Mouse (Mus musculus) liver, embryonic 15.5 days (tissue): ENCODE data around the gene Txndc8. TPM values are rescaled to one million over a fixed set of nuclear protein-coding genes. Genes with fewer than 3 reads are reported as not detected.

Experiments
- ATAC-seq: fragments of 200-750 bp; cut with Nextera tagmentation; 2 replicates; pipeline ENCODE4 v1.8.0; 2017; ENCODE audit warnings: moderate number of reproducible peaks, mild to moderate bottlenecking, moderate library complexity; ENCODE audit not compliant: insufficient read depth
- H3K27ac ChIP-seq: fragments of 300-500 bp; sonication (generic); replicated peaks from 2 replicates; pipeline ENCODE4 v1.5.1; 2015; ENCODE audit warnings: mild to moderate bottlenecking, inconsistent platforms
- H3K27me3 ChIP-seq: fragments of 300-500 bp; sonication (generic); 2 replicates; pipeline ENCODE4 v1.6.1; 2015; ENCODE audit warnings: mild to moderate bottlenecking, inconsistent platforms
- H3K36me3 ChIP-seq: fragments of 300-500 bp; sonication (generic); replicated peaks from 2 replicates; pipeline ENCODE4 v1.6.1; 2015; ENCODE audit warnings: moderate library complexity, mild to moderate bottlenecking, inconsistent platforms
- H3K4me1 ChIP-seq: fragments of 300-500 bp; sonication (generic); replicated peaks from 2 replicates; pipeline ENCODE4 v1.6.1; 2015; ENCODE audit warnings: inconsistent platforms
- H3K4me2 ChIP-seq: fragments of 300-500 bp; sonication (generic); 2 replicates; pipeline ENCODE4 v1.6.1; 2015; ENCODE audit warnings: moderate library complexity, mild to moderate bottlenecking, inconsistent platforms
- H3K4me3 ChIP-seq: fragments of 300-500 bp; sonication (generic); replicated peaks from 2 replicates; pipeline ENCODE4 v1.5.1; 2015; ENCODE audit warnings: mild to moderate bottlenecking, inconsistent platforms
- H3K9ac ChIP-seq: fragments of 300-500 bp; sonication (generic); 2 replicates; pipeline ENCODE4 v1.6.1; 2015; ENCODE audit warnings: moderate library complexity, mild to moderate bottlenecking, inconsistent platforms
- H3K9me3 ChIP-seq: fragments of 300-500 bp; sonication (generic); replicated peaks from 2 replicates; pipeline ENCODE4 v1.6.1; 2016; ENCODE audit warnings: inconsistent platforms
- WGBS: fragments of 180-500 bp; shearing (Covaris S2); methylation state at CpG from one replicate; pipeline ENCODE4 v1.1.7; 2015; ENCODE audit warnings: mixed read lengths; ENCODE audit not compliant: insufficient replicate concordance; 5-methylcytosine and 5-hydroxymethylcytosine counted together
- polyA plus RNA-seq: library from polyadenylated mRNA; unstranded; fragments of >200 nt; fragmentation: Nextera tagmentation; extraction: Ambion mirVana; gene quantifications from 2 replicates; pipeline ENCODE4 v1.2.1, GENCODE M21; 2015

The Txndc8 gene
- polyA plus RNA-seq, 1 experiment from 2014 or later, result not detected

DNA sequence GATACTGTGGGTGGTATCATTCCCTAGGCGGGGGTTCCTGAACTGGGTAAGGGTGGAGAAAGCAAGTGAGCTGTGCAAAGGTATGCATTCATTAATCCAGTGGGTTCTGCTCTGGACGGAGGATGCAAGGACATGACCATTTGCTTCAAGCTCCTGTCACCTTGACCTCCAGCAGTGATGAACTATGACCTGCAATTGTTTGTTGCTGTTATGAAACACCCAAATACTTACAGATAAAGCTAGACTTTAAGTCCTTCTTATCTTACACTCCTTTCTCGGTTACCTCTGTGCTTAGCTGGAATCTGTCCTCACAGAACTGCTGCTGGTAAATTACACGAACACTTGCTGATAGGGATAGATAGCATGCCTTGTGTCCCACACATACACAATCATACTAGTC lies 68.3 kb downstream of the Txndc8 start:
- H3K4me3 ChIP-seq, result no peak overlapping the region
- H3K9me3 ChIP-seq, result no peaks in the 10 kb centered on the region
- H3K9ac ChIP-seq, result no peak overlapping the region
- H3K27me3 ChIP-seq, result no peaks in the 10 kb centered on the region
- 42% methylated on average over 4 of the region's 4 CpGs for WGBS
- no peak for ATAC-seq
- H3K4me1 ChIP-seq, result no peaks in the 10 kb centered on the region
- peaks cover 27% of the 10 kb centered on the region for H3K36me3 ChIP-seq
- H3K4me2 ChIP-seq, result no peak overlapping the region
- H3K27ac ChIP-seq, result no peak overlapping the region

DNA sequence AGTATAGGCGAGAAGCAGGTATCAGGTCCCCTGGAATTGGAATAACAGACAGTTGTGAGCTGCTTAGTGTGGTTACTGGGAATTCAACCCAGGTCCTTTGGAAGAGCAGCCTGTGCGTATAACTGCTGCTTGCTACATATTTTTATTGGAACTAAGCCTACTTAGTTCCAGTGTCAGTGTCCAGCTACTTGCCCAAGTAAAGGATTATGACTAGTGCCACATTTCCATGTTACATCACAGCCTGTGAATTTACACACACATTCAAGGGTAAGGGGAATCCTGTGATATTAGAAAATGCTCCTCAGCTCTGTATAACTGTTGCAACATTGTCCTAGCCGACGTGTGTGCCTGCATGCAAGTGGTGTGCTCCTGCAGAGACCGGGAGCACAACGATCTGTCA lies 71.6 kb downstream of the Txndc8 start:
- Histone ChIP-seq H3K27me3 (no peaks in the 10 kb centered on the region), H3K9me3 (no peaks in the 10 kb centered on the region), H3K4me2 (no peak overlapping the region), H3K4me1 (no peaks in the 10 kb centered on the region), H3K9ac (no peak overlapping the region), H3K27ac (no peak overlapping the region), H3K36me3 (no peaks in the 10 kb centered on the region), H3K4me3 (no peak overlapping the region)
- WGBS, result 66% methylated on average over 6 of the region's 6 CpGs
- no peak for ATAC-seq

DNA sequence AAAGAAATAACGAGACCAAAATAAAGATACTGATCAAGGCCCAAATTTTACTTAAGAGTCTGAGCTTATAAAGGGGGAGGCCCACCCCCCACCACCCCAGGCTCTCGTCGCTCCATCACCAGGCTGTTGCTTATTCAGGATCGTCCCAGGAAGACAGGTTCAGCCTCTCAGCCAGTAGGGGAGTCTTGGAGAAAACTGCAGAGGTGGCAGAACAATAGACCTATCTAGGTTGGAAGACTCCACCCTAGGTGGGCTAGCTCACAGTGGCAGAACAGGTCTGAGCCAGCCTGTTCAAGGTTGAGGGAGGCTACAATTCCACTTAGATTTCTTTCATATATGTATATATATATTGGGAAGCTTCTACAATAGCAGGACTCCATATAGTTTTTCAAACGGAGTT lies 74.7 kb downstream of the Txndc8 start:
- no peak overlapping the region for H3K9ac ChIP-seq
- H3K27ac ChIP-seq, result no peak overlapping the region
- H3K9me3 ChIP-seq, result no peaks in the 10 kb centered on the region
- no peaks in the 10 kb centered on the region for H3K36me3 ChIP-seq
- no peaks in the 10 kb centered on the region for H3K4me1 ChIP-seq
- WGBS, result 43% methylated on average over 5 of the region's 5 CpGs
- H3K4me2 ChIP-seq, result no peak overlapping the region
- no peaks in the 10 kb centered on the region for H3K27me3 ChIP-seq
- ATAC-seq, result no peak
- H3K4me3 ChIP-seq, result no peak overlapping the region

Other genes starting within 250 kb of the Txndc8 start
- 0.13 and 0.28 TPM in 2 replicates for gene D630039A03Rik, start 92.8 kb downstream of the Txndc8 start, polyA plus RNA-seq
- gene Txn1, start 52.7 kb downstream of the Txndc8 start, polyA plus RNA-seq, result 183 and 207 TPM in 2 replicates
- 0.31 and 0.32 TPM in 2 replicates for gene Svep1, start 197.7 kb upstream of the Txndc8 start, polyA plus RNA-seq